Mouse (Mus musculus) stomach, embryonic 14.5 days (tissue): ENCODE data around the gene Tnk2. TPM values are rescaled to one million over a fixed set of nuclear protein-coding genes. Genes with fewer than 3 reads are reported as not detected.

Experiments used
- ATAC-seq: fragments of 200-750 bp; cut with Nextera tagmentation; 2 replicates; pipeline ENCODE4 v1.8.0; 2017; ENCODE audit warnings: low read depth, moderate TSS enrichment; ENCODE audit not compliant: insufficient number of reproducible peaks, insufficient read depth, low FRiP score
- H3K27ac ChIP-seq: fragments of 300-500 bp; sonication (generic); 2 replicates; pipeline ENCODE4 v1.5.1; 2014; ENCODE audit warnings: mild to moderate bottlenecking, low read length, moderate library complexity, mixed read lengths
- H3K27me3 ChIP-seq: fragments of 300-500 bp; sonication (generic); 2 replicates; pipeline ENCODE4 v1.6.1; 2014; ENCODE audit warnings: low read length, control low read depth, mixed read lengths; ENCODE audit not compliant: control insufficient read depth, insufficient read depth
- H3K36me3 ChIP-seq: fragments of 300-500 bp; sonication (generic); 2 replicates; pipeline ENCODE4 v1.6.1; 2014; ENCODE audit warnings: mild to moderate bottlenecking, control low read depth, low read length, moderate library complexity, mixed read lengths; ENCODE audit not compliant: control insufficient read depth, insufficient read depth
- H3K4me1 ChIP-seq: fragments of 300-500 bp; sonication (generic); 2 replicates; pipeline ENCODE4 v1.6.1; 2014; ENCODE audit warnings: low read length, control low read depth, mixed read lengths; ENCODE audit not compliant: control insufficient read depth, insufficient read depth
- H3K4me2 ChIP-seq: fragments of 300-500 bp; sonication (generic); replicated peaks from 2 replicates; pipeline ENCODE4 v1.6.1; 2014; ENCODE audit warnings: low read depth, low read length, control low read depth
- H3K4me3 ChIP-seq: fragments of 300-500 bp; sonication (generic); 2 replicates; pipeline ENCODE4 v1.5.1; 2014; ENCODE audit warnings: low read depth, low read length, control low read depth
- H3K9ac ChIP-seq: fragments of 300-500 bp; sonication (generic); replicated peaks from 2 replicates; pipeline ENCODE4 v1.6.1; 2014; ENCODE audit warnings: low read depth, mild to moderate bottlenecking, control low read depth, low read length, moderate library complexity, mixed read lengths
- H3K9me3 ChIP-seq: fragments of 300-500 bp; sonication (generic); 2 replicates; pipeline ENCODE4 v1.6.1; 2016; ENCODE audit warnings: low read depth, low read length, control low read depth; ENCODE audit not compliant: control insufficient read depth
- WGBS: fragments of 180-500 bp; shearing (Covaris S2); extraction: QIAGEN DNeasy Blood & Tissue Kit; methylation state at CpG from one replicate; pipeline ENCODE4 v1.1.7; 2014; 5-methylcytosine and 5-hydroxymethylcytosine counted together
- polyA plus RNA-seq: library from polyadenylated mRNA; unstranded; fragments of >200 nt; fragmentation: Nextera tagmentation; extraction: Ambion mirVana; gene quantifications from 2 replicates; pipeline ENCODE4 v1.2.1, GENCODE M21; 2014

Tnk2 gene
- polyA plus RNA-seq, 1 experiment from 2014 or later: 17.1 TPM

GRCm38 (mm10) chr16:32724259-32724658 is 80.6 kb downstream of the Tnk2 start:
- Histone ChIP-seq H3K9me3 (no peaks in the 10 kb centered on the region), H3K4me2 (no peak overlapping the region), H3K9ac (no peak overlapping the region), H3K4me1 (peaks cover 2% of the 10 kb centered on the region; the same call in 1 of the 2 replicates), H3K4me3 (no peak overlapping the region), H3K27me3 (no peaks in the 10 kb centered on the region), H3K27ac (no peak overlapping the region), H3K36me3 (no peaks in the 10 kb centered on the region)
- no peak for ATAC-seq
- 83% methylated on average over 2 of the region's 2 CpGs for WGBS

GRCm38 (mm10) chr16:32726501-32726900 is 82.8 kb downstream of the Tnk2 start:
- Histone ChIP-seq H3K4me3 (no peak overlapping the region), H3K27ac (no peak overlapping the region), H3K36me3 (no peaks in the 10 kb centered on the region), H3K4me1 (peaks cover 2% of the 10 kb centered on the region; the same call in 1 of the 2 replicates), H3K9me3 (no peaks in the 10 kb centered on the region), H3K4me2 (no peak overlapping the region), H3K9ac (no peak overlapping the region), H3K27me3 (no peaks in the 10 kb centered on the region)
- no peak for ATAC-seq

- H3K27ac ChIP-seq: no peak overlapping the region
- H3K9ac ChIP-seq: no peak overlapping the region
- H3K27me3 ChIP-seq: no peaks in the 10 kb centered on the region
- H3K4me1 ChIP-seq: peaks cover 2% of the 10 kb centered on the region; the same call in 1 of the 2 replicates
- no peak for ATAC-seq
- H3K4me2 ChIP-seq: no peak overlapping the region
- no peaks in the 10 kb centered on the region for H3K36me3 ChIP-seq
- no peak overlapping the region for H3K4me3 ChIP-seq
- no peaks in the 10 kb centered on the region for H3K9me3 ChIP-seq
These were observed 84.6 kb downstream of the Tnk2 start for GRCm38 (mm10) chr16:32728240-32728639.

GRCm38 (mm10) chr16:32728730-32729129 is 85.1 kb downstream of the Tnk2 start:
- Histone ChIP-seq H3K9ac (no peak overlapping the region), H3K4me2 (no peak overlapping the region)
- no peak for ATAC-seq

More at GRCm38 (mm10) chr16:32728730-32729129, 85.1 kb downstream of the Tnk2 start:
- WGBS: 44% methylated on average over 1 of the region's 1 CpGs
- no peaks in the 10 kb centered on the region for H3K9me3 ChIP-seq
- H3K27me3 ChIP-seq: no peaks in the 10 kb centered on the region
- H3K36me3 ChIP-seq: no peaks in the 10 kb centered on the region
- H3K27ac ChIP-seq: no peak overlapping the region
- H3K4me1 ChIP-seq: peaks cover 2% of the 10 kb centered on the region; the same call in 1 of the 2 replicates
- no peak overlapping the region for H3K4me3 ChIP-seq

Other genes starting within 250 kb of the Tnk2 start
- not detected in 2 replicates for gene Tm4sf19, start 243.4 kb upstream of the Tnk2 start, polyA plus RNA-seq
- gene Tctex1d2, start 224.2 kb upstream of the Tnk2 start, polyA plus RNA-seq: 28.4 and 31.6 TPM in 2 replicates
- 40.3 and 44.3 TPM in 2 replicates for gene Pcyt1a, start 213.0 kb upstream of the Tnk2 start, polyA plus RNA-seq
- 1.9 and 2.7 TPM in 2 replicates for gene Slc51a, start 156.0 kb upstream of the Tnk2 start, polyA plus RNA-seq
- not detected in 2 replicates for gene Zdhhc19, start 147.6 kb upstream of the Tnk2 start, polyA plus RNA-seq
- gene Tfrc, start 35.0 kb upstream of the Tnk2 start, polyA plus RNA-seq: 60.5 and 73.2 TPM in 2 replicates
- gene Muc4, start 92.0 kb downstream of the Tnk2 start, polyA plus RNA-seq: 8.7 and 8.8 TPM in 2 replicates
- gene Muc20, start 153.6 kb downstream of the Tnk2 start, polyA plus RNA-seq: 0.25 TPM in 1 of 2 replicates, not detected in the other
- gene Smbd1, start 166.6 kb downstream of the Tnk2 start, polyA plus RNA-seq: not detected in 2 replicates
- gene Fyttd1, start 233.6 kb downstream of the Tnk2 start, polyA plus RNA-seq: 132 and 137 TPM in 2 replicates
- 17.8 and 18.8 TPM in 2 replicates for gene Rubcn, start 233.9 kb downstream of the Tnk2 start, polyA plus RNA-seq